In the genomic region with DNA sequence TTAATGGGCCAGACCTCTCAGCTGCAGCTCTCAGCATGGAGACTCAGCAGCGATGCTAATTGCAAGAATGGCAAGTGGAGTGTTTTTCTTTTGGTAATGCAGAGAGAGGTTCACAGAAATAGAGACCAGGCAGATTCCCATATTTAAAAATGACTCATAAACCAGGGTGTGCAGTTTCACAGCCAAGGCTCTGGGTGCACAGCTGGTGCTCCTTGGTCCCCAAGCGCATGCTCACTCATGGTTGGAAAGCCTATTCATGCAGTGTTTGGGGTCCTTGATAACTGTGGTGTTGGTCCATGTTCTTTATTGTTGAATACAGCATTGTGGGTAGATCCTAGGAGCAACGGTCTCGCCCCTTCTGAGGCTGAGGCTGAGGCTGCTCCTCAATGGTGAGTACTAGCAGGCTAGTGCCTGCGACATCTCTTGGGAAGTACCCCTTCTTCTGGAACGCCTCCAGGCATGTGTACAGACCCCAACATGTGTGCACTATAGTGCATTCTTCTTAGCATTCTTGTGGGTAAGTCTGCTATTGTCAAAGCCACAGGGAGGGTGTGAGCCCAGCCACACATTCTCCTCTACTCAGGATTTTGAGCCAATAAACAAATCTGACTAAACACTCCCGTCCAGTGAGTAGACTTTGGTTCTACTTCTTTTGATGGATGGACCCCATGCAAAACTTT, we compare ENCODE assay signal across 15 mouse cellular contexts. TPM values are rescaled to one million over a fixed set of nuclear protein-coding genes. Genes with fewer than 3 reads are reported as not detected.
DNase-seq lines count a peak whose midpoint lies in the region; ATAC-seq and TF ChIP-seq lines count a peak whose summit lies in the region.
"Had no signal": no experiment of that assay in that cellular context is flagged by ENCODE, and none has a peak within 500 bp of the region (broad histone marks: within the 10 kb centered on the region; RNA-seq: fewer than 3 reads in every experiment).

No protein-coding gene starts in this region.

- H3K27me3 ChIP-seq in embryonic facial prominence, embryonic 14.5 days (replicated peaks; ENCODE audit: control insufficient read depth, insufficient read depth, low read length), result no peaks in the 10 kb centered on the region
- no peaks in the 10 kb centered on the region for H3K27me3 ChIP-seq in myocyte (ENCODE audit: control insufficient read depth, insufficient read depth, insufficient read length)

- H3K36me3 ChIP-seq in embryonic facial prominence, embryonic 14.5 days (ENCODE audit: control insufficient read depth, insufficient read depth, low read length), result no peaks in the 10 kb centered on the region
- H3K36me3 ChIP-seq in myocyte (ENCODE audit: control insufficient read depth, insufficient read depth), result no peaks in the 10 kb centered on the region

- DNase-seq in gastrocnemius, postnatal 10 days, result peak; percentile 12
- no peak for DNase-seq in gastrocnemius, adult 8-10 months (ENCODE audit: low spot score in 2 of 2)
- DNase-seq in layer of hippocampus, adult 2 months (ENCODE audit: low spot score in 2 of 2), result no peak
- no peak for DNase-seq in layer of hippocampus, adult 8-10 months (ENCODE audit: low spot score in 2 of 2)
- peak; percentile 71 for DNase-seq in embryonic facial prominence, embryonic 14.5 days (ENCODE audit: low spot score)
- no peak for DNase-seq in urinary bladder, postnatal 4 days (ENCODE audit: low spot score in 2 of 2)
- DNase-seq in cerebellum, postnatal 36 days, result no peak
- DNase-seq: adrenal gland, postnatal 25 days; cerebellum, adult 2 months; layer of hippocampus, postnatal 36 days; thymus, postnatal 4 days had no signal

- no peaks in the 10 kb centered on the region for H3K9me3 ChIP-seq in embryonic facial prominence, embryonic 14.5 days (ENCODE audit: control insufficient read depth, low read length)

- H3K4me1 ChIP-seq in embryonic facial prominence, embryonic 14.5 days (ENCODE audit: control insufficient read depth, insufficient read depth, low read length), result peaks cover 19% of the 10 kb centered on the region

- peak; percentile 62 for ATAC-seq in embryonic facial prominence, embryonic 14.5 days (ENCODE audit: low read depth)

- no peak overlapping the region for H3K4me3 ChIP-seq in layer of hippocampus, adult 2 months
- no peak overlapping the region for H3K4me3 ChIP-seq in embryonic facial prominence, embryonic 14.5 days (ENCODE audit: low read depth, low read length)
- H3K4me3 ChIP-seq in myocyte, result no peak overlapping the region

- H3K4me2 ChIP-seq in embryonic facial prominence, embryonic 14.5 days (ENCODE audit: low read depth, low read length), result no peak overlapping the region; the same call in 1 of the 2 replicates
- peak overlapping the region; percentile 27 for H3K4me2 ChIP-seq in myocyte (ENCODE audit: low read depth)

- H3ac ChIP-seq in myocyte (ENCODE audit: control insufficient read depth, insufficient read length), result no peak overlapping the region

- TF ChIP-seq CTCF in layer of hippocampus, adult 2 months (conservative IDR thresholded peaks at IDR 0.05), result no peak

- no peak for TF ChIP-seq POLR2A in myocyte (IDR thresholded peaks at IDR 0.05; ENCODE audit: insufficient read length, low read depth)

- H3K9ac ChIP-seq in embryonic facial prominence, embryonic 14.5 days (ENCODE audit: low read depth, low read length), result no peak overlapping the region
- H3K9ac ChIP-seq: liver, embryonic 14.5 days had no signal

- H3K27ac ChIP-seq in layer of hippocampus, adult 2 months, result peak overlapping the region; percentile 16; the same call in 1 of the 2 replicates
- H3K27ac ChIP-seq in embryonic facial prominence, embryonic 14.5 days (replicated peaks; ENCODE audit: low read depth, low read length), result peak overlapping the region; percentile 81
- H3K27ac ChIP-seq: kidney, postnatal 0 days; liver, embryonic 14.5 days; macrophage had no signal

- H3K79me2 ChIP-seq in myocyte (ENCODE audit: control insufficient read depth, insufficient read depth), result no peaks in the 10 kb centered on the region

- WGBS in embryonic facial prominence, embryonic 14.5 days, result 25% methylated on average over 7 of the region's 7 CpGs

TF ChIP-seq in myocyte, 11 proteins besides CTCF, POLR2A, EP300 and RAD21:
- TF ChIP-seq MYOD1 (IDR thresholded peaks at IDR 0.05; ENCODE audit: control insufficient read depth in 1 of 3, insufficient read length in 2 of 3, low read depth in 2 of 3) (peak; percentile 7 to 35 (median 27)), TCF12 (IDR thresholded peaks at IDR 0.05; ENCODE audit: insufficient read depth, poor library complexity, severe bottlenecking) (no peak), MYOG (IDR thresholded peaks at IDR 0.05; ENCODE audit: control insufficient read depth in 1 of 3, insufficient read depth in 1 of 3, insufficient read length in 2 of 3, low read depth in 2 of 3) (peak in 2 of 3 experiments; percentile 45 to 56), CEBPB (IDR thresholded peaks at IDR 0.05; ENCODE audit: insufficient read depth, poor library complexity, severe bottlenecking) (no peak)

RNA-seq across cellular contexts. Expression of a gene that starts 46.2 kb away (rescaled TPM):
- 10 to 100 TPM; 49.4 to 59.9 TPM for total RNA-seq in gastrocnemius, postnatal 10 days (2021)
- 100 to 1,000 TPM; 116 to 150 (median 135) TPM for total RNA-seq in gastrocnemius, adult 8-10 months (2022)
- total RNA-seq in layer of hippocampus, adult 2 months (2021), result 10 to 100 TPM; 18.0 to 19.4 TPM
- 10 to 100 TPM; 18.0 to 22.1 (median 19.6) TPM for total RNA-seq in layer of hippocampus, adult 8-10 months (2022)
- 13.7 and 18.0 TPM in 2 replicates for polyA plus RNA-seq in embryonic facial prominence, embryonic 14.5 days (2014; fragmentation: Nextera tagmentation; extraction: Ambion mirVana)
- 6.7 TPM for polyA plus RNA-seq in myocyte (2012; fragmentation: generic; extraction: Trizol)

Comparison
In these comparisons a context has a peak if more than half of its experiments do, and no peak if none do; other contexts are left out.
1. DNase-seq: peak in gastrocnemius, postnatal 10 days (single experiment) and embryonic facial prominence, embryonic 14.5 days (single experiment); none in gastrocnemius, adult 8-10 months (0 of 2), layer of hippocampus, adult 2 months (0 of 2), layer of hippocampus, adult 8-10 months (0 of 2), urinary bladder, postnatal 4 days (0 of 2) and cerebellum, postnatal 36 days (0 of 2).